Mouse (Mus musculus): Measurements from ENCODE around the gene Fkbp9. TPM values are rescaled to one million over a fixed set of nuclear protein-coding genes. Genes with fewer than 3 reads are reported as not detected.

Fkbp9 gene
- polyA plus RNA-seq, 1 experiment from 2014 or later, result 145 TPM

GRCm38 (mm10) chr6:56901336-56901735, 69.5 kb downstream of the Fkbp9 start:
- no peak overlapping the region for H3K4me3 ChIP-seq (ENCODE audit: low read length)
- H3K36me3 ChIP-seq (ENCODE audit: insufficient read depth, low read length), result no peaks in the 10 kb centered on the region
- 62% methylated on average over 3 of the region's 3 CpGs for WGBS
- ATAC-seq (ENCODE audit: low FRiP score, low TSS enrichment), result no peak
- H3K27me3 ChIP-seq (ENCODE audit: insufficient read depth, low read length), result no peaks in the 10 kb centered on the region
- H3K4me1 ChIP-seq (ENCODE audit: insufficient read depth, low read length), result peaks cover 25% of the 10 kb centered on the region
- no peak overlapping the region for H3K9ac ChIP-seq (replicated peaks; ENCODE audit: low read length)
- 0 out of 2 replicates have a peak overlapping the region, but pooled peaks have one; percentile 27 for H3K4me2 ChIP-seq (replicated peaks; ENCODE audit: low read depth, low read length)
- H3K27ac ChIP-seq (ENCODE audit: low read length), result no peak overlapping the region
- no peaks in the 10 kb centered on the region for H3K9me3 ChIP-seq (ENCODE audit: low read length)

- Histone ChIP-seq H3K4me2 (replicated peaks; ENCODE audit: low read depth, low read length) (peak overlapping the region; percentile 27; the same call in 1 of the 2 replicates), H3K27me3 (ENCODE audit: insufficient read depth, low read length) (no peaks in the 10 kb centered on the region), H3K4me1 (ENCODE audit: insufficient read depth, low read length) (peaks cover 27% of the 10 kb centered on the region), H3K36me3 (ENCODE audit: insufficient read depth, low read length) (no peaks in the 10 kb centered on the region), H3K27ac (ENCODE audit: low read length) (0 out of 2 replicates have a peak overlapping the region, but pooled peaks have one; percentile 18), H3K9me3 (ENCODE audit: low read length) (no peaks in the 10 kb centered on the region), H3K9ac (replicated peaks; ENCODE audit: low read length) (no peak overlapping the region), H3K4me3 (ENCODE audit: low read length) (0 out of 2 replicates have a peak overlapping the region, but pooled peaks have one; percentile 10)
- WGBS, result 42% methylated on average over 12 of the region's 12 CpGs
- peak; percentile 62; the same call in 1 of the 2 replicates for ATAC-seq (ENCODE audit: low FRiP score, low TSS enrichment)
Measured at GRCm38 (mm10) chr6:56901824-56902386, 70.0 kb downstream of the Fkbp9 start.

GRCm38 (mm10) chr6:56902606-56903520, 71.0 kb downstream of the Fkbp9 start:
- no peak for ATAC-seq (ENCODE audit: low FRiP score, low TSS enrichment)
- Histone ChIP-seq H3K9me3 (ENCODE audit: low read length) (no peaks in the 10 kb centered on the region), H3K27me3 (ENCODE audit: insufficient read depth, low read length) (no peaks in the 10 kb centered on the region), H3K9ac (replicated peaks; ENCODE audit: low read length) (no peak overlapping the region), H3K27ac (ENCODE audit: low read length) (no peak overlapping the region), H3K4me1 (ENCODE audit: insufficient read depth, low read length) (peaks cover 27% of the 10 kb centered on the region), H3K4me3 (ENCODE audit: low read length) (no peak overlapping the region), H3K4me2 (replicated peaks; ENCODE audit: low read depth, low read length) (no peak overlapping the region), H3K36me3 (ENCODE audit: insufficient read depth, low read length) (no peaks in the 10 kb centered on the region)
- WGBS, result 87% methylated on average over 7 of the region's 7 CpGs

DNA sequence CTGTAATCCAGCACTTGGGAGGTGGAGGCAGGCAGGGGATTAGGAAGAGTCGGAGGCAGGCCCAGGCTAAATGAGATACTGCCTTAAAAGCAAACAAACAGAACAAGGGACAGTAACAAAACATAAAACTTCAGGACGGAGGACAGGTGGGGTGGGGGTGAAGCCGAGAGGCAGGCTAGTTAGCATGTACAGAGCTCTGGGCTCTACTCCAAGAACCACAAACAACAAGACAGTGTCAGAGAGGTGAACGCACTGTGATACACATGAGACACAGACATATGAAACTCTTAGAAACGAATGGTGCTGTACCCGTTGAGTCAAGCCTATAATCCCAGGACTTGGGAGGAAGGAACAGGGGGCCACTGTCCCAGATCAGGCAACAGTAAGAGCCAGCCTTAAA, 72.0 kb downstream of the Fkbp9 start:
- Histone ChIP-seq H3K9ac (replicated peaks; ENCODE audit: low read length) (no peak overlapping the region), H3K36me3 (ENCODE audit: insufficient read depth, low read length) (no peaks in the 10 kb centered on the region), H3K9me3 (ENCODE audit: low read length) (no peaks in the 10 kb centered on the region), H3K4me3 (ENCODE audit: low read length) (no peak overlapping the region), H3K4me1 (ENCODE audit: insufficient read depth, low read length) (peaks cover 27% of the 10 kb centered on the region), H3K27me3 (ENCODE audit: insufficient read depth, low read length) (no peaks in the 10 kb centered on the region), H3K4me2 (replicated peaks; ENCODE audit: low read depth, low read length) (no peak overlapping the region), H3K27ac (ENCODE audit: low read length) (no peak overlapping the region)
- WGBS, result 30% methylated on average over 6 of the region's 6 CpGs
- peak; percentile 50; the same call in 1 of the 2 replicates for ATAC-seq (ENCODE audit: low FRiP score, low TSS enrichment)

DNA sequence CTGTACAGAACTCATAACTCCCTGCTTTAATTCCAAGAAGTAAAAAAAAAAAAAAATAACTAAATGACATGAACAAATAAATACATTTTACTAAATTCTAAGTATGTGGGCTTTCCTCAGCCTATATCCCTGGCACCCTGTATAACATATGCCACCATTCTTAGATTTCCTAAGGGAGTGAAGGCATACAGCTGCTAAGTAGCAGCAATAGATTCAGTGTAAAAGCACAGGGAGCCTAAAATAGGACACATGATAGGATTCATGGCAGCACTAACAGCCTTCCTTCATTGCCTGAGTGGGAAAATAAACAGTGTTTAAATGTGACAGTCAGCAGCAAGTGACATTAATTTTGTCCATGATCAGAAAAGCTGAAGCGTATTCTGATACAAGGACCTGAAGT, 72.5 kb downstream of the Fkbp9 start:
- H3K4me3 ChIP-seq (ENCODE audit: low read length), result no peak overlapping the region
- no peaks in the 10 kb centered on the region for H3K36me3 ChIP-seq (ENCODE audit: insufficient read depth, low read length)
- WGBS, result 52% methylated on average over 1 of the region's 1 CpGs
- ATAC-seq (ENCODE audit: low FRiP score, low TSS enrichment), result no peak
- H3K4me2 ChIP-seq (replicated peaks; ENCODE audit: low read depth, low read length), result no peak overlapping the region
- peaks cover 27% of the 10 kb centered on the region for H3K4me1 ChIP-seq (ENCODE audit: insufficient read depth, low read length)
- no peaks in the 10 kb centered on the region for H3K27me3 ChIP-seq (ENCODE audit: insufficient read depth, low read length)
- no peaks in the 10 kb centered on the region for H3K9me3 ChIP-seq (ENCODE audit: low read length)
- no peak overlapping the region for H3K9ac ChIP-seq (replicated peaks; ENCODE audit: low read length)
- H3K27ac ChIP-seq (ENCODE audit: low read length), result no peak overlapping the region

GRCm38 (mm10) chr6:56904982-56905381, 73.1 kb downstream of the Fkbp9 start:
- Histone ChIP-seq H3K4me3 (ENCODE audit: low read length) (no peak overlapping the region), H3K9ac (replicated peaks; ENCODE audit: low read length) (no peak overlapping the region), H3K9me3 (ENCODE audit: low read length) (no peaks in the 10 kb centered on the region), H3K4me1 (ENCODE audit: insufficient read depth, low read length) (peaks cover 27% of the 10 kb centered on the region), H3K27ac (ENCODE audit: low read length) (no peak overlapping the region), H3K4me2 (replicated peaks; ENCODE audit: low read depth, low read length) (no peak overlapping the region), H3K36me3 (ENCODE audit: insufficient read depth, low read length) (no peaks in the 10 kb centered on the region), H3K27me3 (ENCODE audit: insufficient read depth, low read length) (no peaks in the 10 kb centered on the region)
- ATAC-seq (ENCODE audit: low FRiP score, low TSS enrichment), result no peak
- 79% methylated on average over 2 of the region's 2 CpGs for WGBS

DNA sequence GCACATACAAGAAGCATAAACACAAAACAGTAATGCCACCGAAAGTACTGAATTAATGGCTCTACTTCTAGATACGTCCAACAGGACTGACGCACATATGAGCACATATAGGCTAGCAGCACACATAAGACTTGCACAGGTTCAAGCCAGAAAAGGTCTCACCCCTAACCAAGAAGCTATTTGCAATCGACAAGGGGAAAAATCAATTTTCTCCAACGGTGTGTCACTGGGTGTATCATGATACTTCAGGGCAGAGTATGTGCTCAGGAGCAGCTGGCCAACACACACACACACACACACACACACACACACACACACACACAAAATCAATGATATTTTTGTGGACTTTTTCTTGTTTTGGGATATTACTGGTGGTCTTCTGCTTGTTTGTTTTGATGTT, 73.6 kb downstream of the Fkbp9 start:
- Histone ChIP-seq H3K27ac (ENCODE audit: low read length) (no peak overlapping the region), H3K4me1 (ENCODE audit: insufficient read depth, low read length) (peaks cover 27% of the 10 kb centered on the region), H3K4me3 (ENCODE audit: low read length) (no peak overlapping the region), H3K36me3 (ENCODE audit: insufficient read depth, low read length) (no peaks in the 10 kb centered on the region), H3K9ac (replicated peaks; ENCODE audit: low read length) (no peak overlapping the region), H3K4me2 (replicated peaks; ENCODE audit: low read depth, low read length) (no peak overlapping the region), H3K9me3 (ENCODE audit: low read length) (no peaks in the 10 kb centered on the region), H3K27me3 (ENCODE audit: insufficient read depth, low read length) (no peaks in the 10 kb centered on the region)
- ATAC-seq (ENCODE audit: low FRiP score, low TSS enrichment), result no peak
- 88% methylated on average over 5 of the region's 5 CpGs for WGBS

DNA sequence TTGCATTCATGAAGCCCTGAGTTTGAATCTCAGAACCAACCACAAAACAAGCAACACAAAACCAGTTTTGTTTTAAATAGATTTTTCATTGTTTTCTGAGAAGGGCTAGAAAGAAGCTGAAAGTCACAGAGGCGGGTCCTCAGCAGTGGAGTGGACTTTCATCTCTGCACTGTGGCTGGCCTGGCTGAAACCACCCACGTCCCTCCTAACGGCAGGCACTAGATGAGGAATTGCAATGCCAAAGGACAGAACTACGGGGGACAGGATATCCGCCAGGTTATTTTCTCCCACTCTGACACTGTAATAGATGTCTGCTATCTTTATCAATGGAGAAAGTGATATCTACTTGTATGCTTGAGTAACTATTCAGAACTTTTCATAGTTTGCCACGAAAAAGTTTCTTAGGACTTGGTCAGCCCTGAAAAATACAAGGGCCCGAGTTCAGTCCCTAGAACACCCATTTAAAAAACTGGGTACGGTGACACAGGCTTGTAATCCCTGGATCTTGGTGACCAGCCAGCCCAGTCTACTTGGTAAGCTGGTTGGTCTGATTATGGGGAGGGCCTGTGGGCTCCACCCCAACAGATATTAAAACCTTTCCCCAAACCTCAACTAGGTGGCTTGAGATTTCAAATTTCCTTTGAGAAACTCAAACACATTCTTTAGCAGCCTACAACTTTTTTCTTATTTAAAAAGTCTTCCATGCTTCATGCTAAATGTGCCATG, 74.4 kb downstream of the Fkbp9 start:
- no peaks in the 10 kb centered on the region for H3K36me3 ChIP-seq (ENCODE audit: insufficient read depth, low read length)
- H3K4me1 ChIP-seq (ENCODE audit: insufficient read depth, low read length), result peaks cover 25% of the 10 kb centered on the region
- no peaks in the 10 kb centered on the region for H3K9me3 ChIP-seq (ENCODE audit: low read length)
- 82% methylated on average over 8 of the region's 8 CpGs for WGBS
- H3K27ac ChIP-seq (ENCODE audit: low read length), result no peak overlapping the region
- no peak overlapping the region for H3K4me3 ChIP-seq (ENCODE audit: low read length)
- H3K27me3 ChIP-seq (ENCODE audit: insufficient read depth, low read length), result no peaks in the 10 kb centered on the region
- H3K9ac ChIP-seq (replicated peaks; ENCODE audit: low read length), result no peak overlapping the region
- no peak overlapping the region for H3K4me2 ChIP-seq (replicated peaks; ENCODE audit: low read depth, low read length)
- ATAC-seq (ENCODE audit: low FRiP score, low TSS enrichment), result no peak

DNA sequence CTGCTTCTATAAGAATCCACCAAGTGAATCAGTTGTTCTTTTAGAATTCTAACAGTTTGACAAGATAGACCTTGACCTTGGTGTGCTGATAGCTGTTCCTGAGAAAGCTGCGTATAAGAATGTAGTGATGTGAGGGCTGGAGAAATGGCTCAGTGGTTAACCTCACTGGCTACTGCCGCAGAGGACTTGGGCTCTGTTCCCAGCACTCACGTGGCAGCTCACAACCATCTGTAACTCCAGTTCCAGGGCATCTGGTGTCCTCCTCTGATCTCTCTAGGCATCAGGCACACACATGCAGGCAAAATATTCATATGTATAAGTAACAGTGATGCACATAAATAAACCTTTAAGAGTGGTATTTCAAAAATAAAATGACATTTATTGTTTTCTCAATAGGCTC, 76.1 kb downstream of the Fkbp9 start:
- 90% methylated on average over 3 of the region's 3 CpGs for WGBS
- no peak overlapping the region for H3K9ac ChIP-seq (replicated peaks; ENCODE audit: low read length)
- no peak for ATAC-seq (ENCODE audit: low FRiP score, low TSS enrichment)

More for the DNA sequence above, 76.1 kb downstream of the Fkbp9 start:
- Histone ChIP-seq H3K4me2 (replicated peaks; ENCODE audit: low read depth, low read length) (no peak overlapping the region), H3K9me3 (ENCODE audit: low read length) (no peaks in the 10 kb centered on the region), H3K4me3 (ENCODE audit: low read length) (no peak overlapping the region), H3K27me3 (ENCODE audit: insufficient read depth, low read length) (no peaks in the 10 kb centered on the region), H3K4me1 (ENCODE audit: insufficient read depth, low read length) (peaks cover 19% of the 10 kb centered on the region), H3K36me3 (ENCODE audit: insufficient read depth, low read length) (no peaks in the 10 kb centered on the region), H3K27ac (ENCODE audit: low read length) (no peak overlapping the region)
